Mouse (Mus musculus) brain, embryonic 14.5 days (tissue): Measurements from ENCODE around the gene Dmrt3. TPM values are rescaled to one million over a fixed set of nuclear protein-coding genes. Genes with fewer than 3 reads are reported as not detected.

Experiments
- DNase-seq: peaks from one replicate; pipeline ENCODE4 v3.0.0-alpha.2; 2011; ENCODE audit warnings: low read depth
- CTCF ChIP-seq: fragments of 200-500 bp; IDR thresholded peaks from 2 replicates; pipeline ENCODE4 v1.5.1; 2012; ENCODE audit warnings: inconsistent platforms, mild to moderate bottlenecking, moderate library complexity, borderline replicate concordance; ENCODE audit not compliant: insufficient read depth, insufficient read length; ENCODE audit errors: extremely low read depth
- POLR2A ChIP-seq: fragments of 200-500 bp; IDR thresholded peaks from 2 replicates; pipeline ENCODE4 v1.6.1; 2012; ENCODE audit warnings: mild to moderate bottlenecking, inconsistent platforms, borderline replicate concordance; ENCODE audit not compliant: poor library complexity, insufficient read depth, insufficient read length, severe bottlenecking; ENCODE audit errors: extremely low read depth
- polyA plus RNA-seq: library from polyadenylated mRNA; depleted of rRNA; stranded (reverse); fragments of >200 nt; gene quantifications from 2 replicates; pipeline ENCODE4 v1.2.3, GENCODE M21; 2012; rRNA removed

Dmrt3 gene
- 2.1 and 7.2 TPM in 2 replicates for polyA plus RNA-seq

- peak; percentile 75 for DNase-seq
- TF ChIP-seq CTCF (no peak), POLR2A (no peak)
Observed at GRCm38 (mm10) chr19:25610015-25610410, at the start of gene Dmrt3. TSS of gene Dmrt3 (plus strand) at chr19:25610301.

GRCm38 (mm10) chr19:25564430-25564829 is 45.7 kb upstream of the Dmrt3 start:
- TF ChIP-seq CTCF (no peak), POLR2A (no peak)
- no peak for DNase-seq

DNA sequence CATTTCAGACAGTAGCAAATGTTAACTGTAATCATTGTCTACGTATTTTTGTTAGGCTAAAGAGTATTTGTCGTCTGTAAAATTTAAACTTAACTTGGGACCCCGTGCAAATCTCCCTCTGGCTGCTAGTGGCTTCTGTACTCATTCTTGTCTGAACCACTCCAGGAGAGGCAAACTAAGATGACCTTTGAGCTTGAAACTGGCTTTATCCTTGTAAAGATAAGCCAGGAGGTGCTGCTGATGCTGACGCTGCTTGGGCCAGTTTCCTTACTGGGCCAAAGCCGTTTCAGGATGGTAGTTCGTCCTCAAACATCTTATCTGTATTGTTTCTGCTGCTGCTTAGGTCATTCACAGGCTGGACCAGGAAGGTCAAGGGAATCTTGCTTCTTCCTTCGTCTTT is 40.3 kb upstream of the Dmrt3 start:
- TF ChIP-seq CTCF (no peak), POLR2A (no peak)
- DNase-seq: no peak

GRCm38 (mm10) chr19:25574431-25574830 is 35.7 kb upstream of the Dmrt3 start:
- no peak for TF ChIP-seq CTCF
- TF ChIP-seq POLR2A: no peak
- DNase-seq: peak; percentile 42

GRCm38 (mm10) chr19:25574981-25575814 is 34.9 kb upstream of the Dmrt3 start:
- peak; percentile 41 for DNase-seq
- TF ChIP-seq CTCF (no peak), POLR2A (no peak)

GRCm38 (mm10) chr19:25578358-25578757 is 31.7 kb upstream of the Dmrt3 start:
- TF ChIP-seq CTCF (no peak), POLR2A (no peak)

GRCm38 (mm10) chr19:25579440-25579839 is 30.7 kb upstream of the Dmrt3 start:
- no peak for DNase-seq
- peak; percentile 22; the same call in 1 of the 2 replicates for TF ChIP-seq CTCF
- no peak for TF ChIP-seq POLR2A

More at GRCm38 (mm10) chr19:25578358-25578757, 31.7 kb upstream of the Dmrt3 start:
- DNase-seq: no peak

DNA sequence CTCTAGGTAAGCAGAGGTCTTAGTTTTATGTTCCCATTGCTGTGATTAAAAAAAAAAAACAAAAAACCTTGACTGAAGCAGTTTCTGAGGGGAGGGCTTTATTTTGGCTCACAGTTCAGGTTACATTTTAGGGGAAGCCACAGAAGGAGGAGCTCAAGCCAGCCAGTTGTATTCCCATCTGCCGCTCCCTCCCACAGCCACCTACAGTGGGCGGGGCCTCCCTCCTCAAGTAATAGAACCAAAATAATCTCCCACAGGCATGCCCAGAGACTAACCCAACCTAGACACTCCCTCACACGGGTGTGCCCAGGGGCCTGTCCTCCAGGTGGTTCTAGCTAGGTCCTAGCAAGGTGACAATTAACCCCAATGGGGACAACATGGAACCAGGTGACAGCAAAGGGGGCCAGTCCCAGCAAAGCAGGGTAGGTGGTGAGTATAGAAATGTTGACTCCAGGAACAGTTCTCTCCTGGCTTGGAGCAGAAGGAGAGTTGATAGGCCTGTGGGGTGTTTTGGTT is 12.3 kb upstream of the Dmrt3 start:
- TF ChIP-seq CTCF (no peak), POLR2A (no peak)
- DNase-seq: no peak

GRCm38 (mm10) chr19:25598626-25599025 is 11.5 kb upstream of the Dmrt3 start:
- peak; percentile 94 for DNase-seq
- TF ChIP-seq POLR2A (no peak), CTCF (no peak)

- peak; percentile 83 for DNase-seq
- TF ChIP-seq CTCF (no peak), POLR2A (no peak)
Observed at GRCm38 (mm10) chr19:25601966-25602365, 8.1 kb upstream of the Dmrt3 start.

- DNase-seq: peak; percentile 93
- TF ChIP-seq POLR2A: no peak
- TF ChIP-seq CTCF: no peak
Observed at GRCm38 (mm10) chr19:25607461-25608205, 2.5 kb upstream of the Dmrt3 start.

- DNase-seq: no peak
- TF ChIP-seq POLR2A (no peak), CTCF (no peak)
Observed at GRCm38 (mm10) chr19:25608206-25608580, 1.9 kb upstream of the Dmrt3 start.

GRCm38 (mm10) chr19:25608961-25609850 is 895 bp upstream of the Dmrt3 start:
- peak; percentile 64 for DNase-seq
- TF ChIP-seq POLR2A (no peak), CTCF (no peak)
